Mouse (Mus musculus): ENCODE measurements around the gene Cds1. TPM values are rescaled to one million over a fixed set of nuclear protein-coding genes. Genes with fewer than 3 reads are reported as not detected.

Cds1 gene
- polyA plus RNA-seq, 1 experiment from 2014 or later, result 4.7 TPM

GRCm38 (mm10) chr5:101845930-101846329 is 81.0 kb downstream of the Cds1 start:
- 95% methylated on average over 8 of the region's 8 CpGs for WGBS
- no peak for ATAC-seq (replicated peaks; ENCODE audit: extremely low read depth, insufficient read depth, low FRiP score)
- H3K9ac ChIP-seq (ENCODE audit: low read length), result no peak overlapping the region

DNA sequence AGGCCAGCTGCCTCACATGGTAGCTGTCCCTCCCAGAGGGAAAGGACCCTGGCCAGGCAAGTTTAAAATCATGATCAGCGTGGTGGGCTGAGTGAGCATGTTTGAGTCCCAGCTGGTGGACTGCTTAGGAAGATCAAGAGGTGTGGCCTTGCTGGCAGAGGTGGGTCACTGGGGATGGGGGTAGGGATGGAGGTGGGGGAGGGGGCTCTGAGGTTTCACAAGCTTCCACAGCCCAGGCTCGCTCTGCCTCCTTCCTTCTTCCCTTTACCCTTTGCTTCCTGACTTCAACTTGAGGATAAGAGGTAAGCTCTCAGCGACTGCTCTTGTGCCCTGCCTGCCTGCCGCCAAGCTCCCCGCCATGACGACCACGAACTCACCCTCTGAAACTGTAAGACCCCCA is 82.4 kb downstream of the Cds1 start:
- H3K9ac ChIP-seq (ENCODE audit: low read length), result no peak overlapping the region
- no peak overlapping the region for H3K4me2 ChIP-seq (ENCODE audit: low read depth, low read length)
- no peaks in the 10 kb centered on the region for H3K27me3 ChIP-seq (ENCODE audit: control insufficient read depth, insufficient read depth, low read length)
- no peaks in the 10 kb centered on the region for H3K9me3 ChIP-seq (replicated peaks; ENCODE audit: control insufficient read depth, low read length)
- ATAC-seq (replicated peaks; ENCODE audit: extremely low read depth, insufficient read depth, low FRiP score), result no peak
- WGBS, result 76% methylated on average over 7 of the region's 7 CpGs
- no peak overlapping the region for H3K4me3 ChIP-seq (ENCODE audit: low read length)
- H3K36me3 ChIP-seq (ENCODE audit: control insufficient read depth, insufficient read depth), result peaks cover 85% of the 10 kb centered on the region
- no peak overlapping the region for H3K27ac ChIP-seq (ENCODE audit: low read length)
- H3K4me1 ChIP-seq (ENCODE audit: control insufficient read depth, insufficient read depth, low read length), result no peaks in the 10 kb centered on the region

More at GRCm38 (mm10) chr5:101845930-101846329, 81.0 kb downstream of the Cds1 start:
- Histone ChIP-seq H3K27ac (ENCODE audit: low read length) (no peak overlapping the region), H3K27me3 (ENCODE audit: control insufficient read depth, insufficient read depth, low read length) (no peaks in the 10 kb centered on the region), H3K36me3 (ENCODE audit: control insufficient read depth, insufficient read depth) (peaks cover 86% of the 10 kb centered on the region), H3K4me2 (ENCODE audit: low read depth, low read length) (no peak overlapping the region), H3K4me3 (ENCODE audit: low read length) (no peak overlapping the region), H3K4me1 (ENCODE audit: control insufficient read depth, insufficient read depth, low read length) (no peaks in the 10 kb centered on the region), H3K9me3 (replicated peaks; ENCODE audit: control insufficient read depth, low read length) (no peaks in the 10 kb centered on the region)

- 73% methylated on average over 4 of the region's 4 CpGs for WGBS
- ATAC-seq (replicated peaks; ENCODE audit: extremely low read depth, insufficient read depth, low FRiP score), result no peak
- Histone ChIP-seq H3K36me3 (ENCODE audit: control insufficient read depth, insufficient read depth) (peaks cover 84% of the 10 kb centered on the region), H3K4me2 (ENCODE audit: low read depth, low read length) (no peak overlapping the region), H3K27me3 (ENCODE audit: control insufficient read depth, insufficient read depth, low read length) (no peaks in the 10 kb centered on the region), H3K27ac (ENCODE audit: low read length) (no peak overlapping the region), H3K9ac (ENCODE audit: low read length) (no peak overlapping the region), H3K4me1 (ENCODE audit: control insufficient read depth, insufficient read depth, low read length) (no peaks in the 10 kb centered on the region), H3K4me3 (ENCODE audit: low read length) (no peak overlapping the region), H3K9me3 (replicated peaks; ENCODE audit: control insufficient read depth, low read length) (no peaks in the 10 kb centered on the region)
Observed at GRCm38 (mm10) chr5:101847762-101848161, 82.8 kb downstream of the Cds1 start.

GRCm38 (mm10) chr5:101851133-101851532 is 86.2 kb downstream of the Cds1 start:
- 80% methylated on average over 7 of the region's 7 CpGs for WGBS
- Histone ChIP-seq H3K36me3 (ENCODE audit: control insufficient read depth, insufficient read depth) (peaks cover 89% of the 10 kb centered on the region), H3K4me3 (ENCODE audit: low read length) (no peak overlapping the region), H3K9me3 (replicated peaks; ENCODE audit: control insufficient read depth, low read length) (no peaks in the 10 kb centered on the region), H3K4me1 (ENCODE audit: control insufficient read depth, insufficient read depth, low read length) (no peaks in the 10 kb centered on the region), H3K27ac (ENCODE audit: low read length) (no peak overlapping the region), H3K4me2 (ENCODE audit: low read depth, low read length) (no peak overlapping the region), H3K9ac (ENCODE audit: low read length) (no peak overlapping the region), H3K27me3 (ENCODE audit: control insufficient read depth, insufficient read depth, low read length) (no peaks in the 10 kb centered on the region)
- ATAC-seq (replicated peaks; ENCODE audit: extremely low read depth, insufficient read depth, low FRiP score), result no peak

- no peak overlapping the region for H3K4me3 ChIP-seq (ENCODE audit: low read length)
- ATAC-seq (replicated peaks; ENCODE audit: extremely low read depth, insufficient read depth, low FRiP score), result no peak
- H3K27ac ChIP-seq (ENCODE audit: low read length), result no peak overlapping the region
- 95% methylated on average over 21 of the region's 21 CpGs for WGBS
- H3K4me2 ChIP-seq (ENCODE audit: low read depth, low read length), result no peak overlapping the region
- no peaks in the 10 kb centered on the region for H3K27me3 ChIP-seq (ENCODE audit: control insufficient read depth, insufficient read depth, low read length)
- no peaks in the 10 kb centered on the region for H3K9me3 ChIP-seq (replicated peaks; ENCODE audit: control insufficient read depth, low read length)
- H3K9ac ChIP-seq (ENCODE audit: low read length), result no peak overlapping the region
- H3K4me1 ChIP-seq (ENCODE audit: control insufficient read depth, insufficient read depth, low read length), result no peaks in the 10 kb centered on the region
- H3K36me3 ChIP-seq (ENCODE audit: control insufficient read depth, insufficient read depth), result peaks cover 78% of the 10 kb centered on the region
Observed at GRCm38 (mm10) chr5:101852116-101852680, 87.3 kb downstream of the Cds1 start.

DNA sequence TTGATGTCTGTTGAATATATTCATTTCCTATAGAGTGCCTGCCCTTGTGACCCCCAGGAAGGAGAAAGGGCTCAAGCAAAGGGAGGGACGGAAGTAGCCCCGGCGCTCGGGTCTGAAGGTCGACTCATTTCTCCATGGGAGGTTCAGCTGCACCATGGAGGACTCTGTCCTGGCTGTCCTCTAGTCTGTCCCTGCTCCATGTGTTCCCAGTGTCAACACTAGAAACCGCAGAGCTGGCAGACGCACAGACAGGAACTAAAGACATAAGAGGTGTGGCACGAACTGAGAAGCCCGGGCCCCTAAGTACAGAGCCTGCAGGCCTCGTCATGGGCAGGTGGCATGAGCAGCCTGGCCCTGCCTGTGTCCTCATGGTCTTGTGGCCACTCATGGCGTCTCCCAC is 89.2 kb downstream of the Cds1 start:
- Histone ChIP-seq H3K9ac (ENCODE audit: low read length) (no peak overlapping the region), H3K27me3 (ENCODE audit: control insufficient read depth, insufficient read depth, low read length) (no peaks in the 10 kb centered on the region), H3K9me3 (replicated peaks; ENCODE audit: control insufficient read depth, low read length) (no peaks in the 10 kb centered on the region), H3K4me1 (ENCODE audit: control insufficient read depth, insufficient read depth, low read length) (no peaks in the 10 kb centered on the region), H3K4me3 (ENCODE audit: low read length) (no peak overlapping the region), H3K27ac (ENCODE audit: low read length) (no peak overlapping the region), H3K4me2 (ENCODE audit: low read depth, low read length) (no peak overlapping the region), H3K36me3 (ENCODE audit: control insufficient read depth, insufficient read depth) (peaks cover 69% of the 10 kb centered on the region)
- no peak for ATAC-seq (replicated peaks; ENCODE audit: extremely low read depth, insufficient read depth, low FRiP score)
- 96% methylated on average over 11 of the region's 11 CpGs for WGBS

- no peaks in the 10 kb centered on the region for H3K4me1 ChIP-seq (ENCODE audit: control insufficient read depth, insufficient read depth, low read length)
- H3K4me2 ChIP-seq (ENCODE audit: low read depth, low read length), result no peak overlapping the region
- WGBS, result 83% methylated on average over 7 of the region's 7 CpGs
- H3K27me3 ChIP-seq (ENCODE audit: control insufficient read depth, insufficient read depth, low read length), result no peaks in the 10 kb centered on the region
- H3K4me3 ChIP-seq (ENCODE audit: low read length), result no peak overlapping the region
- H3K9me3 ChIP-seq (replicated peaks; ENCODE audit: control insufficient read depth, low read length), result no peaks in the 10 kb centered on the region
- no peak for ATAC-seq (replicated peaks; ENCODE audit: extremely low read depth, insufficient read depth, low FRiP score)
- H3K27ac ChIP-seq (ENCODE audit: low read length), result no peak overlapping the region
- H3K36me3 ChIP-seq (ENCODE audit: control insufficient read depth, insufficient read depth), result peaks cover 67% of the 10 kb centered on the region
- no peak overlapping the region for H3K9ac ChIP-seq (ENCODE audit: low read length)
Observed at GRCm38 (mm10) chr5:101854667-101855066, 89.7 kb downstream of the Cds1 start.

DNA sequence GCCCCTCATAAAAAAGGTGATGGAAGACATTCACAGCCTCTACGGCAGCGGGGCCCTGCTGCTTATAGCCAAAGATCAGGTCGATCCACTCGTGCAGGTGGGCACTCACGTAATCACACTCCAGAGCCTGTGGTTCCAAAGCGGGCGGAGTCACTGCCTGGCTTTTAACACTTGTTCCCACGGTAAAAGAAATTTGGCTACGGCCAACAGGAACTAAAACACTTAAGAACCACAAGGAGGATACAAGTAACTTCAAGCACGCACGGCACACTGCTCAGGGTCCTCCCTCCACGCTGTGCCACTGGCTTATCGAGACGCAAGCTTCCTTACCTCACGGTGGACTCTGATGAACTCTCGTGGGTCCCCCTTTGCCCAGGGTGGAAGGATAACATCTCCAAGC is 90.5 kb downstream of the Cds1 start:
- H3K4me3 ChIP-seq (ENCODE audit: low read length), result no peak overlapping the region
- H3K27me3 ChIP-seq (ENCODE audit: control insufficient read depth, insufficient read depth, low read length), result no peaks in the 10 kb centered on the region
- 92% methylated on average over 16 of the region's 16 CpGs for WGBS
- H3K9ac ChIP-seq (ENCODE audit: low read length), result no peak overlapping the region
- ATAC-seq (replicated peaks; ENCODE audit: extremely low read depth, insufficient read depth, low FRiP score), result no peak
- H3K9me3 ChIP-seq (replicated peaks; ENCODE audit: control insufficient read depth, low read length), result no peaks in the 10 kb centered on the region
- peaks cover 64% of the 10 kb centered on the region for H3K36me3 ChIP-seq (ENCODE audit: control insufficient read depth, insufficient read depth)
- no peaks in the 10 kb centered on the region for H3K4me1 ChIP-seq (ENCODE audit: control insufficient read depth, insufficient read depth, low read length)
- no peak overlapping the region for H3K27ac ChIP-seq (ENCODE audit: low read length)
- no peak overlapping the region for H3K4me2 ChIP-seq (ENCODE audit: low read depth, low read length)

- Histone ChIP-seq H3K9ac (ENCODE audit: low read length) (no peak overlapping the region), H3K27me3 (ENCODE audit: control insufficient read depth, insufficient read depth, low read length) (no peaks in the 10 kb centered on the region), H3K27ac (ENCODE audit: low read length) (no peak overlapping the region), H3K36me3 (ENCODE audit: control insufficient read depth, insufficient read depth) (peaks cover 54% of the 10 kb centered on the region), H3K4me1 (ENCODE audit: control insufficient read depth, insufficient read depth, low read length) (no peaks in the 10 kb centered on the region), H3K4me3 (ENCODE audit: low read length) (no peak overlapping the region), H3K4me2 (ENCODE audit: low read depth, low read length) (no peak overlapping the region), H3K9me3 (replicated peaks; ENCODE audit: control insufficient read depth, low read length) (no peaks in the 10 kb centered on the region)
- 93% methylated on average over 10 of the region's 10 CpGs for WGBS
- no peak for ATAC-seq (replicated peaks; ENCODE audit: extremely low read depth, insufficient read depth, low FRiP score)
Observed at GRCm38 (mm10) chr5:101858891-101859436, 94.0 kb downstream of the Cds1 start.

All from heart, embryonic 16.5 days (tissue).